Comparison of ENCODE assay signal across 27 mouse cellular contexts in the genomic region with DNA sequence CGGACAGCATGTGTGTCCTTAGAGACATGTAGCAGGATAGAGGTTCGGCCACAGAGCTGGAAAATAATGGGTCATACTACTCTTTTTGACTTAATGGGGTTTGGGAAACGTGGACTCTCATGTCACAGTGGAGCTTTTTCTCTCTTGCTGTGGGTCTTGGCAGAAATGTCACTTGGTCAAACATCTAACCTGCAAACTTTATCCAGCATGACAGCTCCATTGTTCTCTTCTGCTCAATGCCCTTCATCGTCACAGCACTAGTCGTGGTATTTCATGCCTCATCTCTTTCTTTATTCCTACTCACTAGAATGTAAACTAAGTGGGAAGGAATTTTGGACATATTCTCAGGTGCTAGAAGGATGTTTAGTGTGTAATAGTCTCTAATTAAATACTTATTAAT.
DNase-seq lines count a peak whose midpoint lies in the region; ATAC-seq lines count a peak whose summit lies in the region.
"Had no signal": no experiment of that assay in that cellular context is flagged by ENCODE, and none has a peak within 500 bp of the region (broad histone marks: within the 10 kb centered on the region; RNA-seq: fewer than 3 reads in every experiment).

No protein-coding gene starts in this region.

- DNase-seq in embryo, embryonic 10.5 days (ENCODE audit: low spot score), result peak; percentile 0
- DNase-seq in embryo, embryonic 9.5 days (ENCODE audit: extremely low spot score), result no peak
- DNase-seq in midbrain, embryonic 11.5 days (ENCODE audit: low spot score, missing footprints), result no peak
- no peak for DNase-seq in midbrain, embryonic 14.5 days
- DNase-seq in Muller cell, postnatal 12 days (ENCODE audit: inconsistent ontology term), result peak; percentile 98
- DNase-seq in retina, postnatal 1 day, result peak; percentile 64
- no peak for DNase-seq in heart, adult 11 months
- DNase-seq: adrenal gland, adult 2 months; adrenal gland, postnatal 10 days; adrenal gland, postnatal 25 days; B cell, adult 2 months; cerebellum, adult 11 months; cerebellum, adult 18-20 months; cerebellum, adult 8-10 months; cerebellum, adult 9-11 months; cerebellum, postnatal 14 days; cerebellum, postnatal 36 days had no signal

- peak; percentile 38; the same call in 1 of the 2 replicates for ATAC-seq in midbrain, embryonic 11.5 days (ENCODE audit: low FRiP score)
- no peak for ATAC-seq in midbrain, embryonic 14.5 days (ENCODE audit: low FRiP score, low TSS enrichment)
- ATAC-seq: CD4-positive, CD25-positive, alpha-beta regulatory T cell, adult 4 months; forebrain, embryonic 14.5 days; forebrain, embryonic 16.5 days had no signal

- H3K4me1 ChIP-seq in midbrain, embryonic 11.5 days (ENCODE audit: control insufficient read depth, insufficient read depth, low read length), result no peaks in the 10 kb centered on the region
- H3K4me1 ChIP-seq in midbrain, embryonic 14.5 days (ENCODE audit: control insufficient read depth, insufficient read depth, low read length), result no peaks in the 10 kb centered on the region
- H3K4me1 ChIP-seq: embryonic facial prominence, embryonic 12.5 days; embryonic facial prominence, embryonic 15.5 days; forebrain, embryonic 10.5 days; forebrain, embryonic 12.5 days had no signal

- no peak overlapping the region for H3K27ac ChIP-seq in midbrain, embryonic 11.5 days (ENCODE audit: low read depth, low read length)
- H3K27ac ChIP-seq in midbrain, embryonic 14.5 days (replicated peaks; ENCODE audit: low read depth, low read length), result no peak overlapping the region
- H3K27ac ChIP-seq: embryonic facial prominence, embryonic 12.5 days; embryonic facial prominence, embryonic 15.5 days; forebrain, embryonic 10.5 days; forebrain, embryonic 12.5 days had no signal

- no peaks in the 10 kb centered on the region for H3K36me3 ChIP-seq in midbrain, embryonic 11.5 days (ENCODE audit: control insufficient read depth, insufficient read depth, low read length)
- no peaks in the 10 kb centered on the region for H3K36me3 ChIP-seq in midbrain, embryonic 14.5 days (ENCODE audit: control insufficient read depth, insufficient read depth, low read length)
- H3K36me3 ChIP-seq: embryonic facial prominence, embryonic 12.5 days; embryonic facial prominence, embryonic 15.5 days; forebrain, embryonic 10.5 days; forebrain, embryonic 12.5 days; G1E had no signal

- 34% methylated on average over 5 of the region's 5 CpGs for WGBS in midbrain, embryonic 11.5 days
- WGBS in midbrain, embryonic 14.5 days, result 10% methylated on average over 5 of the region's 5 CpGs

- H3K4me2 ChIP-seq in midbrain, embryonic 11.5 days, result no peak overlapping the region
- H3K4me2 ChIP-seq in midbrain, embryonic 14.5 days (ENCODE audit: low read length), result no peak overlapping the region
- H3K4me2 ChIP-seq: embryonic facial prominence, embryonic 12.5 days; embryonic facial prominence, embryonic 15.5 days; forebrain, embryonic 12.5 days had no signal

- H3K4me3 ChIP-seq in midbrain, embryonic 11.5 days (ENCODE audit: low read depth, low read length), result no peak overlapping the region
- no peak overlapping the region for H3K4me3 ChIP-seq in midbrain, embryonic 14.5 days (replicated peaks; ENCODE audit: low read depth, low read length)
- H3K4me3 ChIP-seq: embryonic facial prominence, embryonic 12.5 days; embryonic facial prominence, embryonic 15.5 days; erythroblast, embryonic 14.5 days; forebrain, embryonic 10.5 days; forebrain, embryonic 12.5 days had no signal

- no peaks in the 10 kb centered on the region for H3K9me3 ChIP-seq in midbrain, embryonic 11.5 days (ENCODE audit: control insufficient read depth, low read length)
- no peaks in the 10 kb centered on the region for H3K9me3 ChIP-seq in midbrain, embryonic 14.5 days (ENCODE audit: control insufficient read depth, low read length)
- H3K9me3 ChIP-seq: embryonic facial prominence, embryonic 12.5 days; embryonic facial prominence, embryonic 15.5 days; forebrain, embryonic 10.5 days; forebrain, embryonic 12.5 days; G1E had no signal

- no peaks in the 10 kb centered on the region for H3K27me3 ChIP-seq in midbrain, embryonic 11.5 days (ENCODE audit: control insufficient read depth, insufficient read depth, low read length)
- no peaks in the 10 kb centered on the region for H3K27me3 ChIP-seq in midbrain, embryonic 14.5 days (ENCODE audit: control insufficient read depth, insufficient read depth, low read length)
- H3K27me3 ChIP-seq: CH12.LX; embryonic facial prominence, embryonic 12.5 days; embryonic facial prominence, embryonic 15.5 days; forebrain, embryonic 12.5 days had no signal

- no peak overlapping the region for H3K9ac ChIP-seq in midbrain, embryonic 11.5 days (ENCODE audit: low read length)
- no peak overlapping the region for H3K9ac ChIP-seq in midbrain, embryonic 14.5 days (replicated peaks; ENCODE audit: low read length)
- H3K9ac ChIP-seq: embryonic facial prominence, embryonic 12.5 days; embryonic facial prominence, embryonic 15.5 days; forebrain, embryonic 12.5 days had no signal

Comparison
In these comparisons a context has a peak if more than half of its experiments do, and no peak if none do; other contexts are left out.
1. DNase-seq: peak in embryo, embryonic 10.5 days (single experiment), Muller cell, postnatal 12 days (single experiment) and retina, postnatal 1 day (single experiment); none in embryo, embryonic 9.5 days (single experiment), midbrain, embryonic 11.5 days (single experiment), midbrain, embryonic 14.5 days (single experiment) and heart, adult 11 months (single experiment).